Mouse (Mus musculus): Measurements from ENCODE around the gene Msmb.
A peak's percentile ranks its signal among the peaks of the same experiment; 100 is the strongest.

Gene Msmb

GRCm38 (mm10) chr14:32145809-32146511 lies 4.1 kb downstream of the Msmb start:
- DNase-seq (ENCODE audit: low read depth, low spot score) = no peak

DNA sequence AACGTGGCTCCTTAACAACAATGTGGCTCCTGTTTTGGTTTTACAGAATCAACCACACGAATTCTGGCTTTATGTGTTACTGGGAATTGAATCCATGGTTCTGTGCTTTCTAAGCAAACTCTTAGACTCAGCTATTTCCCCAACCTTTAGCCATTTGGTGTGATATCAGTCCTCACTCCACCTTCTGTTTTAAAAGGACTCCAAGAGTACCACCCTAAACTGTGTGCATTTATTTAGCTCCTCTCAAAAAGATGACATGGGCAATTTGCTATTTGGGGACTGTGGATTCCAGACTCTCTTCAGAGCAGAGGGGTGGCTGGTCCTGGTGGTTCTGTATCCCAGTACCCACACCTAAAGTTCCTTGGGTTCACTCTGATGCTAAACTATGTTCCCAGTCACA lies 4.8 kb downstream of the Msmb start:
- no peak for DNase-seq (ENCODE audit: low read depth, low spot score)

DNA sequence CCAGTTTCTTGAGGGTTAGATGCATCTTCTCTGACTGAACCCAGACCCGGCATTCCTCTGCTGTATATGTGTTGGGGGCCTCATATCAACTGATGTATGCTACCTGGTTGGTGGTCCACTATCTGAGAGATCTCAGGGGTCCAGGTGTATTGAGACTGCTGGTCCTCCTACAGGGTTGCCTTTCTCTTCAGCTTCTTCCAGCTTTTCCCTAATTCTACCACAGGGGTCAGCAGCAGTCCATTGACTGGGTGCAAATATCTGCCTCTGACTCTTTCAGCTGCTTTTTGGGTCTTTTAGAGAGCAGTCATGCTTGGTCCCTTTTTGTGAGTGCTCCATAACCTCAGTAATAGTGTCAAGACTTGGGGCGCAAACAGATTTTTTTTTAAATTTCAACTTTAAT lies 9.0 kb downstream of the Msmb start:
- no peak for DNase-seq (ENCODE audit: low read depth, low spot score)

- DNase-seq (ENCODE audit: low read depth, low spot score) = no peak
Observed at GRCm38 (mm10) chr14:32152243-32152965, 10.6 kb downstream of the Msmb start.

DNA sequence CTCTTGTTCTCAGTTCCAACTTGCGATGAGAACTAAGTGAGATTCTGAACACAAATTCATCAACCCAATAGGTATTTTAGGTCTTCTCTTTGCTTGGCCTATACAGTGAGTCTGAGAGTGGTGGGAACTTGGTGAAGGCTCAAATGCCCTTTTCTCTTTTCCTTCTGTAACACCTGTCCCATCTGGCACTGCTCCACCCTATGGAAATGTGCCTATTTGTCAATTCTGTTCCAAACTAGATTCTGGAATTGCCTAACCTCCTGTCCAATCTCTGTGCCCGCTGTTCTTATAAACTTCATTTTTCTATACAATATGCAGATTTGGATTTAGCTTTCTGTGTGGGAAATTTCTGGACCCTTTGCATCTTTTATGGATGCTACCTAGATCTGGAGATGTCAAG lies 11.3 kb downstream of the Msmb start:
- no peak for DNase-seq (ENCODE audit: low read depth, low spot score)

DNA sequence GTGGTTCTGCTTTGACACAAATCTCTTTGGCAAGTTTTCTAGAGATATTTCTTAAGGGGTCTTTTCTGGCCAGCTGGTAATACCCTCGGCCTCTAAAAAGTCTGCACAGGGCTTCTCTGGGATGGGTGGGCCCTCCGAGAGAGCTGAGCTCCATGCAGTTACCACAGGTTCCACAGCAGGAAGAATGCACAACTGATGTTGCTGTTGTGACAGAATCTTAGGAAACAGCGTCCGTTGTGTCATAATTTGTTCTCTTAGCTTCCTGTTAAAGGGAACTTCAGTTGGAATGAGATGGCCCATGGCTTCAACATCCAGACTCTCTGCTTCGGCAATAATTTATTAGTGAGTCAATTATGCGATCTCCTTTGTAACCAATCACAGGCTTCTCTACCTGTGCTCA lies 12.9 kb downstream of the Msmb start:
- DNase-seq (ENCODE audit: low read depth, low spot score) = no peak

DNA sequence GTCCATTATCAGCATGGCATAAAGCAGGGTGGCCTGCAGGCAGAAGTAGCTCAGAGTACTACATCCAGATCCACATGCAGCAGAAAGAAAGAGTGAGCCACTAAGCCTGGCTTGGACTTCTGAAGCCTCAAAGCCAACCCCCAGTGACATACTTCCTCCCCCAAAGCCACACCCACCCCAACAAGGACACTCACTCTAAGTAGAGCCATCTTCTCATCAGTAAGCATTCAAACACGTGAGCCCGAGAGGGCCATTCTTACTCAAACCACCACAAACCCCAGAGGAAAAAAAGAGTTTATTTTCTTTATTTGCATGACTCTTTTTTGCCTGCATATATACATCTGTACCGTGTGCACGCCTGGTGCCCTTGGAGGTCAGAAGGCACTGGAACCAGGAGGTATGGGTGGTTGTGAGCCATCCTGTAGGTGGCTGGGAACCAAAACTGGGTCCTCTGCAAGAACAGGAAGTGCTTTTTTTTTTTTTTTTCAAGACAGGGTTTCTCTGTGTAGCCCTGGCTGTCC lies 17.4 kb downstream of the Msmb start:
- DNase-seq (ENCODE audit: low read depth, low spot score) = no peak

GRCm38 (mm10) chr14:32159690-32160246 lies 17.9 kb downstream of the Msmb start, which contains the start of gene Ncoa4:
Ncoa4 (plus strand) TSS chr14:32159865.
- DNase-seq (ENCODE audit: low read depth, low spot score) = peak; percentile 98

- no peak for DNase-seq (ENCODE audit: low read depth, low spot score)
Observed at GRCm38 (mm10) chr14:32160563-32160962, 18.7 kb downstream of the Msmb start.

- no peak for DNase-seq (ENCODE audit: low read depth, low spot score)
Observed at GRCm38 (mm10) chr14:32161090-32161885, 19.5 kb downstream of the Msmb start.

- DNase-seq (ENCODE audit: low read depth, low spot score) = no peak
Observed at GRCm38 (mm10) chr14:32162231-32162630, 20.4 kb downstream of the Msmb start.

- no peak for DNase-seq (ENCODE audit: low read depth, low spot score)
Observed at GRCm38 (mm10) chr14:32163203-32163888, 21.5 kb downstream of the Msmb start.

GRCm38 (mm10) chr14:32164173-32165051 lies 22.6 kb downstream of the Msmb start:
- no peak for DNase-seq (ENCODE audit: low read depth, low spot score)

- DNase-seq (ENCODE audit: low read depth, low spot score) = no peak
Observed at GRCm38 (mm10) chr14:32165278-32166061, 23.6 kb downstream of the Msmb start.

GRCm38 (mm10) chr14:32166062-32166441 lies 24.2 kb downstream of the Msmb start:
- DNase-seq (ENCODE audit: low read depth, low spot score) = no peak

- no peak for DNase-seq (ENCODE audit: low read depth, low spot score)
Observed at GRCm38 (mm10) chr14:32166840-32167239, 25.0 kb downstream of the Msmb start.

DNA sequence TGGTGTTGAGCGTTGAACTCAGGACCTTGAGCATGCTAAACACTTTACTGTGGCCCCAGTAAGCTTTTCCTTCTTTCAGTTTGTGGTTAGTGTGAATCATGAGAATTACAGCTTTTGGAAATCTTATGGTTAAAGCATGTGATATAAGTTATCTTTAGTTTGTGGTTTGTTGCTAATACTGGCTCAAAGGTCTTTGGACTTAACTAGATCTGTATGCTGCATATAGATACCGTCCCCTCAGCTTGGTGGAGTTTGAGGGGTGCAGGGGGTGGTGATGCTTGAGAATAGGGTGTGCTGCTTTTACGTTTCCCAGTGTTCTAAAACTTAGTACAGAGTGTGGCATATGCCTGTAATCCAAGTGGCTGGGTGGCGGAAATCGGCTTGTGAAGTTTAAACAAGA lies 25.5 kb downstream of the Msmb start:
- DNase-seq (ENCODE audit: low read depth, low spot score) = no peak

GRCm38 (mm10) chr14:32168653-32169231 lies 26.9 kb downstream of the Msmb start:
- DNase-seq (ENCODE audit: low read depth, low spot score) = no peak

GRCm38 (mm10) chr14:32170137-32170536 lies 28.3 kb downstream of the Msmb start:
- no peak for DNase-seq (ENCODE audit: low read depth, low spot score)

All from telencephalon, adult 2 months (tissue).